Mouse (Mus musculus) adipocyte (in vitro differentiated cells): ENCODE measurements at regions not wholly inside any gene's neighbourhood (a gene's known extent, or its start where the extent isn't known, plus 50 kb on each side); places are given as distances from the start of the nearest gene placed in this dataset.

Source experiments
- DNase-seq: peaks from one replicate; pipeline ENCODE4 v3.0.0-alpha.2; 2016; ENCODE audit warnings: low spot score

DNA sequence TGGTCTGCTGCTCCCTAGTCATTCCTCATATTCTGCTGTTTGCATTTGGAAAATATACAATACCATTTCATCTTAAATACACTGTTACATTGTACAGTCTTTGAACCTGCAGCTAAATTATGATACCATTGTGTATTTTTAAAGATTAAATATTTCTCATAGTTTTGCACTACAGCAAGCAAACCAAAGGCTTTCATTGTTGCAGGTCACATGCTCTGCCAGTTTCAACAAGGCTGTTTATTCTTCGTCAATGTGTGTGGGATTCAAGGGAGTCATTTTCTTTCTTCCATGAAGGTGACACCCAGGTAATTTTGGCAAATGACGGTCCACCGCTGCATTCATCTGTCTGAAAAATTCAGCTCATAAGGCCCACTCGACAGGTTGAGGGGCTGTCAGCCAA, 200.9 kb upstream of the Lrig1 start:
- no peak for DNase-seq

DNA sequence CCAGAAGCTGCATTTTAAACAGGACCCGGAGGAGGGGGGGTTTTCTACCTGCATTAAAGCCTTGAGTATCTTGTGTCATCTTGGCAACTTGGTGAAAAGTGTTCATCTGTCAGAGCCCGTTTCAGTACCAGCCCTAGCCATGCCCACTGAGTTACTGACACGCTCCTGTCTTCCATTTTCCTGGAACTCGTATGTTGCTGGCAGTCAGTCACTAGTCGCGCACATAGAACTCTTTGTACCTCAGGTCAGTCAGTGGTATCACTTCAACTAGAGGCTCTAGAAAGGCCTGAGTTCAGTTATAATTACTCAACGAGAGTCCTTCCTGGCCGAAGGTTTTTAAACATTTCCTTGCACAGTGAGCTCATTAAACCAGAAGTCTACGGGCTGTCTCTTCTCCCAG, 198.9 kb upstream of the Lrig1 start:
- DNase-seq, result no peak

DNA sequence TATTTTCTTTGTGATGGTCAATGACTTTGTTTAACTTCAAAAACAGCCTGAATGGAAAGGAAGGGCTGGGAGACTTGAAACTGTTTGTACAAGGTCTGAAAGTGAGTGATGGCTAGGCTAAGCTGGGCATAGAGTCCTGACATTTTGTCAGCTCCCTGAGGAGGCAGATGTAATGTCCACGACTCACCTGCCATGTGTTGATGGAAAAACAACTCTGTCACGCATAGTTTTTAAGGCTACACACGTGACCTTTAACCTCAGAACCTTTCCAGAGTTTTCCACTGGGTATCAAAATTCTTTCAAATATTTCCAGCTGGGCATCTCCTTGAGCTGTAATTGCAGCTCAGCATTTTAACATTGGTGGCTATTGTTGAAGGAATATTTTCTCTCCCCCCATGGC, 190.2 kb upstream of the Lrig1 start:
- no peak for DNase-seq

DNA sequence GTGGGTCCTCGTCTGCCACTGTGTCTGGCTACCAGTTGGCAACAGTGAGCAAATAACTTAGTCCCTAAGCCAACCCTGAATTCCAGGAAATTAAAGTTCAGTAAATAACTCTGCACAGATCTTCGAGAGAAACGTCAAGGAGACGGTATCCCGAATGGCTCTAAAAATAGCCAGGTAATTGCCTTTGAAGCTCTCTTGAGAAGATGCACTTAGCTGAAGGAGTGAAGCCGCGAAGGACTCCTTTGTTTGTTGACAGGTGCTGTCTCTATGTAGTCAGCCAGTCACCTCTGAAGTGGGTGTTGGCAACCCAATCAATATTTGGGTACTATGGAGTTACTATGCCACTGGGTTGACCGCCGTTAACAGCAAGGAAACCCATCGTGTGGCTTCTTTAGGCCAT, 189.3 kb upstream of the Lrig1 start:
- DNase-seq, result no peak

DNA sequence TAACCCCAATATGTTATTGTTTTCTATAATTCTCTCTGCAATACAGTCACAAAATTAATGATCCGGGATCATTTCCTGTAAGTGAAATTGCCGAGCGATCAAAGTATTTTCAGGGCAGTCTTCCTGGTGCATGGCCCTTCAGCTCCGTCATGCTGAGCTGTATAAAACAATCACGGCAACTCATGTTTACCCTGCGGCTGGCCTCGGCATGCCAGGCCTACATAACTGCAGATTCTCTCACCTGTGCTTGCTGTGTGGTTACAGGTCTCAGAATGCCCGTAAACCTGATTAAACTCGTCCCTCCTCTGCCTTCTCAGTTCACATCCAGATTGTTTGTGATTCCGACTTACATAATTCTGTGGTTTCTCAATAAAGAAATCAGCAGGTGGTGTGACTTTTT, 181.2 kb upstream of the Lrig1 start:
- DNase-seq, result no peak

DNA sequence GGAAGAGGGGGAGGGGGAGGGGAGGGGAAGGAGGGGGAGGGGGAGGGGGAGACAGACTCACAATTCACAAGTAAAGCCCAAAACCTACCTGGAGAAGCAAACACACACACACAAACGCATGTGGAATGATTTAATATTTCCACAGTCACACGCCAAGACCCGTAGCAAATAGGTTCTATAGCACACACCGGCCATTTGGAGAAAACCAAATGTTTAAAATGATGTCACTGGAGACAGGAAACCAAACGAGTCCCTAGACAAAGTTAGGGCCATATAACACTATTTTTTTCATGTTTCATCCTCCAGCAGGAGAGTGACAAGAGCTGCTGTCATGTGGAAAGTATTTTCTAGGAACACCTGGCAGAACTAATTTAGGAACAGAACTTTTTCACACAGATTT, 175.9 kb upstream of the Lrig1 start:
- DNase-seq, result no peak

DNA sequence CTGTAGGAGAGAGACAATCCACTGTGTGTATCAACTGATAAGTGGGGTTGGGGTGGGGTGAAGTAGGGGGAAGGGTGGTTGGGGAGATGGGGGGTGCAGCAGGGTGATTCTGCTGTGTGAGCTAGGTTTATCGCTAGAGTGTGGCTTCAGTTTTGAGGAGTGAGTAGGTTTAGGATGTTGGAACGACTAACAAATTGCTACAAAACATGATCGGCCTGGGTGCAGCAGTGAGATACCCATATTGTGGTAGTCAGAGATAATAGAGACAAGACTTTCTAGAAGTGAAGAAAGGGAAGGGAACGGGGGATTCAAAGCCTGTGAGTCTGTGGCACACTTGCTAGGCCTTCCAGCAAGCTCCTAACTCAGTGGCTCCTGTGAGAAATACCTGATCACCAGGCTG, 175.1 kb upstream of the Lrig1 start:
- DNase-seq, result no peak

DNA sequence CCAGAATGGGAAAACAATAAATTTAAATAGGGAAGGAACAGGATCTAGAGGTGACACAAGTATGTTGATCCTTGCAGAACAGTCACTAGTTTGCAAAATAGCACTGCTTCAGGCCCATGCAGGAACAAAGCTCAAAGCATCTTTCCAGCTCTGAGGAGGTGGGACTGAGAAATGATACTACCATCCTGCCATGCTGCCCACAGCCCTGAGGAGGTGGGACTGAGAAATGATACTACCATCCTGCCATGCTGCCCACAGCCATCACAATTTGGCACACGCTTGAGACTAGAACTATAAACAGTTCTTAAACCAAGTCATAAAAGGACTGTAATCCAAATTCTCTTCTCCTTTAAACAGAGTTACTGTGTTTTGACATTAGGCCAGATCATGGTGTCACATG, 174.5 kb upstream of the Lrig1 start:
- DNase-seq, result no peak

DNA sequence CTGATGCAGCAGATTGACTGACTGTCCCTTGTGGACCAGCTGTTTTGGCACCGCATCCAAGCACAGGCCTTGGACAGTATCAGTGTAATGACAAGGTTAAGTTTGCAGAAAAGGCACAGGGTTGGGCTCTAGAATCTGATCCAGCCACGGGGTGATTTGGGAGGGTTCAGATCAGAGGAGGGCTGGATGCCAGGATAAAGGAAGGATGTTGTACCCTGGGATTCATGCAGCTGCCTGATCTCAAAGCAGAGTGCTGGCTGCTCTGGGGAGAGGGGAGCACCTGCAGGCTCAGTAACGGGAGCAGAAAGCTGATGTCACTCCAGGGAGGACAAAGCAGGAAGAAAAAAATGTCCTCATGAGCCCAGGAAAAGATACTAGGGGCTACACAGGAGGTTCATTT, 168.0 kb upstream of the Lrig1 start:
- no peak for DNase-seq

DNA sequence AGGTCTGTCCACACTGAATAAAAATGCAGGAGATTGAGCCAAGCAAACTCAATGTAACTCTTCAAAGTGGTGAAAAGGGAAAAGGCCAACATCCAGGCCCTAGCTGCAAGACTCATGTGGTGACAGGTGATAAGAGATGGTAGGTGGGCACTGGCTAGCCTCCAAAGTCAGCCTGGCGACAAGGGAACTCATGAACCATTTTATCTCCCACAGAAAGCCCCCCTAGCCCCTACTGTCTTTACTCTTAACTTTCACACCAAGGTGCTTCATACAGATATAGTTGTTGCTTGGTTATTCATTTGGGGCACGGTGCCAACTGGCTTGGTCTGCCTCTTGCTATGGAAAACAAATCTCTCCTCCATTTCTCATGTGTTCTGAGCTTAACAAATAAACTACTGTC, 165.5 kb upstream of the Lrig1 start:
- DNase-seq, result no peak

DNA sequence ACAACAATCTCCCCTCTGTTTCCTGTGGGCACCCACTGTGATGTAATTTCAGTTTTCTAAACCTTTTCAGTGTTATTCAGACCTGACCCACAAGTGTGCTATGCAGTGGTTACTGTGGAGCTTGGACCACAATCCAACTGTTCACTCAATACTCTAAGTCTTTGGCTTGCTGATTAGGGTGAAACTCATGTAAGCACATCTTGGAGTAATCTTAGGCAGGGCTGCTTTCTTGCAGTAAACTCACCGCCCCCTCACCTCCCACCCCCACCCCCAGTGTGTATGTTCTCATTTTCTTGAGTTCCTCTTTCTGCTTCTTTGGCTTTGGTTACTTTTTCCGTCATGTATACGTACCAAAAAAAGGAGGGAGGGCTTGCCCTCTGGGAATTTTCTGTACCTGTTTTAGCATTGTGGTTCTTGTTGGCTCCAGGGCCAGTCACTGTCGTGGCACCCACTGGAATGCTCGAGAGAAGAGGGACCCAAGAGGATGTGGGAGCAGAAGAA, 158.2 kb upstream of the Lrig1 start:
- no peak for DNase-seq

DNA sequence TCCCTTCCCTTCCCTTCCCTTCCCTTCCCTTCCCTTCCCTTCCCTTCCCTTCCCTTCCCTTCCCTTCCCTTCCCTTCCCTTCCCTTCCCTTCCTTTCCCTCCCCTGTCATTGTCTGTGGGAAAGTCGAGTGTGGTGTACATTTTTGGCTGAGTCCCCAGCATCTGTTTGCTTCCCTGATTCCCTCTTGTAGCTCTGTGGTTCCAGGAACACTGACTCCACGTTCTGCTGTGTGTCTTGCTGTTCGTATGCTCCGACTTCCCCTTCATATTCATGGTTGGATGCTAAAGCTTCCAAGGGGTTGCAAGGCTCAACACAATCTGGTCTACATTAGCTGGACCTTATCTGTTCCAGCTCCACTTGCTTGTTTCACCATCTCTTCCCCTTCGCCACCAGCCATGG, 150.2 kb upstream of the Lrig1 start:
- peak; percentile 21 for DNase-seq

DNA sequence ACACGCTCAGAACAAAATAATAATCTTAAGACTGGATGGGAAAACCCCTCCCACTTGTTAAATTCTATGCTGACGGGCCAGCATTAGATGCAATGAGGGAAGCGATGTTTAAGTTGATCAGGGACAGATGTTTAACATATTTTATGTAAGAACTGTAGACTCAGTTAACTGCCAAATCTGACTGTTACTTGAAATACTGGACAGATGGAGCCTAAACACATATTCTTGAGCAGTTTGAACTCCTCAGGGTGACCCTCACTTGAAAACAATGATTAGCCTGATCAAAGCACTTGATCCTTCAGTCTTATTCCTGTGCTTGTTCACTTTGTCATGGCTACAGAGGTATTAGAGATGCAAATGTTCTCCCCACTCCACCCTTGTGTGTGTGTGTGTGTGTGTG, 149.6 kb upstream of the Lrig1 start:
- no peak for DNase-seq

DNA sequence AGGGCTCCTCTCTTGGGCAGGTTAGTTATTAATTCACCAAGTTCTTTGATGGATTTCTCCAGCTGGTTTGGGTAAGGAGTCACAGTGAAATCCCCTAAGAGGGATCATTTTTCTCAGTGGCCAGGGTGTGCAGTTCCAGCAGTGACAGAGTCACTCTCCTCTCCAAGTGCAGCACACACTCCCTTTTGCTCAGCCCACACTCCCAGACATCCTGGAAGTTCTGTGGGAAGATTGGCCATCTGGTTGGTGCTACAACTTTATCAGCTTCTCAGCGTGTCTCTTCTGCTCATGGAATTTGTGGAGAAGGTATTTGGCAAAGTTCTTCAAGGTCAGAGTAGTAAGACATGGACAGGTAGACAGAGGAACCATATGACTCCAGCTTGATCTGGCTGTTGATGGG, 148.5 kb upstream of the Lrig1 start:
- DNase-seq, result no peak

DNA sequence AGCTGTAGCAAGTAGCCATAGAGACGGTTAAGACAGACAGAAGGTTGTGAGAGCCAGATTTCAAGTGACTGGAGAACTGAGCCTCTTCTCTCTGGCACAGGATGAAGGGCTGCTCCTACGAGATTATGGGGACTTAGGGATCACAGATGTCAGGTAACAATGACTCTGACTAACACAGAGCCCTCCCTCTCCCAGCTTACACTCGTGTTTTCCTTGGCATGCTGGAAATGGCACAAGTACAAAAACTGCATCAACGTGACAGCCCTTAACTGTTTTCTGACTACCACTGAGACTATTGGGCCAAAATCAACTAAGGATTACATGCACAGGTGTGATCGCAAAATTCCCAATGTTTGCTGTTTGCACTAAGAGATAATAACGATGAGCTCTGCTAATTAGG, 145.9 kb upstream of the Lrig1 start:
- peak; percentile 31 for DNase-seq

DNA sequence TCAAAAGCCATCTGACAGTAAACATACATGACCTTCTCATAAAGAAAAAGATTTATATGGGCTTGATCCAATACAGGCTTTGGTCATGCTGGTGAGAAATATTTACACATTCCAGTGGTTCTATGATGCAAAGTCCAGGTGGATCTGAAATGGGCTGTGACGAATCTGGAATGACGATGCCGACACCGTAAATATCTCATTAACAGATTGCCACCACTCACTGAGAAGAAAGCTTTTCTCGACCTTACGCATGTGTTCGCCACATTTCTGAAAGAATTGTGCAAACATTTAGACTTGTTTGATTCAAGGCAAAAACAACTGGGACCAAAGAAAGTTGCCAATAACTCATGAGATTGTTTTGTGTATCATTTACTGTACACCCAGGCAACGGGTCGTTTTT, 142.9 kb upstream of the Lrig1 start:
- no peak for DNase-seq

DNA sequence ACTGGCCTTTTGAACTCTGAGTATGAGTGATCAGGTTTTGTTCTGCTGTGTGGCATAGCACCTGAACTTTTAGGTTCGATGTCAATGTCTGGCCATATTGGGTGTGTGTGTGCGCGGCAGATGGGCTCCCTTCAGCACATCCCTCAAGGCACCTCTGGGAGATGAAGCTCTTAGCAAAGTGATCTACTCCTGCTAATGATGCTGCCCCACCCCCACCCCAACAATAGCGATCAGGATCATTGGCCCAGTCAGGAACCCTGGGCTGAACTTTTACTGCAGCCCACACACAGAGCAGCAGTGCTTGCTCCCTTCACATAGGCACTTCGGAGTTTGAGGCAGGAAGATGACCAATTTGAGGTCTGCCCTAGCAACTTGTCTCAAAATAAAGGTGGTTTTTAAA, 141.9 kb upstream of the Lrig1 start:
- DNase-seq, result no peak

DNA sequence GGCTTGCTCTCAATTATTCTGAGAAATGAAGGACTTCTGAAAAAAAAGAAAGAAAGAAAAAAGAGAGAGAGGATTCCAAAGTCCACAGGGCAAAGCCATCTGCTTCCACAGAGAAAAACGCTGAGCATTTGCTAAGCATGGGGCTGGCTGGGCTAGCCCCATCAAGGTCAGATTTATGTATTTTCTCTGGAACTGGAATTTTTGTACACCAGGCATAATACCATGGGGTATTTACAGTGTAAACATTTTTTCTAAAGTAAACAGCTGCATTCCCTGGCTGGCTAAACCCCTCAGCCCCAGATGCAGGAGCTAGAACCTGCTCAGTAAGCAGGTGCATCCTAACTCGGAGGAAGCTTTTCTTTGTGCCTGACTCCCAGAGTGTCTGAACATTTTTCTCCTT, 135.8 kb upstream of the Lrig1 start:
- no peak for DNase-seq

DNA sequence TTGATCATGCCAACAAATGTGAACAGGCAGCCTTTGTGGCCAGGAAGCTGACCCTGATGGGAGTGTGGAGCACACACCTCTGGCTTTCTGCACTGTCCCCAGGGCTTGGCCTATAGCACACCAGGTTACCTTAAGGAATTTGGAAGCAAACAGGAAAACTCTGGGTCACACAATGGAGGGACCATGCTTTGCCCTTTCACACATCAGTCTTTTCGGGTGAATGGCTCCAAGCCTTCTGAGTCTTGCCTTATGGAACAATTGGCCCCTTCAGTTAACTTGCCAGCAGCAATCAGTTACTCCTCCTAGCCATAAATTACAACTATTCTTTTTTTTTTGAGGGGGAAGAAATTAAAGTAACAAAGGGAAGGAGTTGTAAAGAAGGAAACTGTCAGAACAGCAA, 134.6 kb upstream of the Lrig1 start:
- DNase-seq, result no peak

DNA sequence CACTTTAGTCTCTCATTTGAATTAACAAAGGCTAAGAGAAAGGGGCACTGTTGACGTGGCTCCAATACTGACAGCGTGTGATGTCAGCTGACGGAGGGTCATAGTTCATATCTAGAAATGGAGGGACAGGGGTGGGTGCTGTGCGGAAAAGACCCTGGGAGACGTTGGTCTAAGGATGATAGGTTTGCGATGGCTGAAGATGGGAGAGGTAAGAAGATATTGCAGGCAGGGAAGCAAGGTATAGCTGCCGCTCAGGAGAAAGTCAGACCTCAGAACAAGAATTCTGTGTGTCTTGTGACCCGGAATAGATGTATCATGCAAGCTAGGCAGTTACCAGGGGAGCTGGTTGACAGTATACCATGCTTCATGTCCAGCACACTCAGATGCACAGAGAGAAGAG, 130.8 kb upstream of the Lrig1 start:
- no peak for DNase-seq

DNA sequence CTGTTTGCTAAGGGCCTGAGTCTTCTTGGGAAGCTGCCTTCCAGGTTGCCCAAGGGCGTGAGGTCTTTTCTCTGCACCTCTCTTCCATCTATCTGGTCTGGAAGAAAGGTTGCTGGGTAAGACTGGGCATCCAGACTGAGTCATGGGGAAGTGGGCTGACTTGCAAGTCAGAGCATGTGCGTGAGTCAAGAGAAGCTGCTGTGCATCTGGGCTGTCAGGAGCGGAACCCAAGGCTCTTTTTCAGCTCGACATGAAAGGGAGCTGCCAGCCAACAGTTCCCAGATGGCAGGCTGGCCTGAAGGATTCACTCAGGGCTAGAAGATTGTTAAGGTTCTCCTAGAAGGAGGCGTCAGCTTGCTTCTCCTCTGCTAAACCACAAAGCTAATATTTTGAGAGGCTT, 129.3 kb upstream of the Lrig1 start:
- no peak for DNase-seq

DNA sequence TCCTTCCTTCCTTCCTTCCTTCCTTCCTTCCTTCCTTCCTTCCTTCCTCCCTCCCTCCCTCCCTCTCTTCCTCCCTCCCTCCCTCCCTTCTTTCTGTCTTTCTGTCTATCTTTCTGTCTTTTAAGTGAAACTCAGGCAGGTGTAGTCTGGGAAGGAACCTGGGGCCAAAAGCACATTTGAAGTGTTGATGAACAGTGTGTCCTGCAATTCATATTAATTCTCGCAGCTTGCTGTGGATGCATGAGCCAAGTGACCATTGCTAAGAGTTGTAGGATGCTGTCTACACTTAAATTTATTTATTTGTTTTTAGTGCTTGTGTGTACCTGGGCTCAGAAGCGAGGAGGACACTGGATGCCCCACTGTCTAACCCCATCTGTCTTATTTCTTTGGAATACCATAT, 126.7 kb upstream of the Lrig1 start:
- peak; percentile 42 for DNase-seq

DNA sequence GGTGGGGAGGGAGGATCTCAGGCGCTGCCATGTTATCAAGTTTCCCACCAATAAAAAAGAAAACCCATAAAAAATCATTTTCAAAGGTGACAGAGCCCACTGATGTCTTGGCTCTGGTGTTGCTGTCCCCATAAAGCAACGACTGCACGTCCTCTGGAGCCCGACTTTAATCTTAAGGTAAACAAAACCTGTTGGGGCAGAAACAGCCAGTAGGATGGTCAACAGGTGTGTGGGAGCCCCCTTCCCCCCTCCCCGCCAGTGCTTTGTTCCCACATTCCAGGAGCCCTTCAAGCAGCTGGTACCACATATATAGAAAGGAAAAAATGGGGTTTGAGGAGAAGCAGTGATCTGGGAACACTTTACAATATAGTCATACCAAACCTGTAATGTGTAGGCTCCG, 118.3 kb upstream of the Lrig1 start:
- no peak for DNase-seq

DNA sequence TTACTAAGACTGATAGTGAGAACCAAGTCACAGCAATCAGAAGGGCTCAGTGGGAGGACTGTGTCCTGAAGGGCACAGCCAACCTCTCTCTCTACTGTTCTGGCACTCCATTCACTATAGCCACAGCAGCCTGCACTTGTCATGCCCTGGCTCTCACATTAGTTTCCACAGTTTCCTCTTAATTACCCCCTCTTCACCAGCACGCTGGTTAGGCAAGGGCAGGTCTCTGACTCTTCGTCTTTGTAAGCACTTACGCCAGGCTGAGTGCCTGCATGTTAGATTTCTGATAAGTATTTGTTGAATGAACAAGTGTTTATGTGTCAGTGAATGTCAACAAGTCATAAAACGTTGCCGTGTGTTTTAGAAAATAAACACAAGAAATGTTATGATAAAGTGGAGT, 116.2 kb upstream of the Lrig1 start:
- DNase-seq, result no peak

DNA sequence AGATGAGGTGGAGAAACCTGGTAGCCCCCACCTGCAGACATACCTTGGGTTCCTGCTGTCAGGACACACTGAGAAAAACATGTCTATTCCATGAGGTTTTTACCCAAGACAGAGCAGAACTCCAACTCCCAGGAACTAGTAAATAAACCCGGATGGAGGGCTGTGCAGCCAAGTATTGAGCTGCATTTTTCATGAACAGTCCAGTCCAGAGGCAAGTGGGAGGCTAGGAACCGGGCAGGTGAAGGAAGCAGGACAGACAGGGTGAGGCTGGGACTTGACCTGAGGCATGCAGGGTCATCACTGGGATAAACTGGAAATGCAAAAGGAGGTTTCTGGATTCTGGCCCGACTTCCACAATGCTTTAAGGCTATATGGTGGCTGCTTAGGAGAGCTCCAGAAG, 114.8 kb upstream of the Lrig1 start:
- DNase-seq, result no peak
